In genomic region chr14:60304441-60305220, GRCm38 (mm10) we compare ENCODE assay signal across 23 mouse cellular contexts. TPM values are rescaled to one million over a fixed set of nuclear protein-coding genes. Genes with fewer than 3 reads are reported as not detected.
A peak's percentile ranks its signal among the peaks of the same experiment; 100 is the strongest.
DNase-seq lines count a peak whose midpoint lies in the region; ATAC-seq lines count a peak whose summit lies in the region.
"Had no signal": no experiment of that assay in that cellular context is flagged by ENCODE, and none has a peak within 500 bp of the region (broad histone marks: within the 10 kb centered on the region; RNA-seq: fewer than 3 reads in every experiment).

No protein-coding gene starts in this region.

- no peaks in the 10 kb centered on the region for H3K4me1 ChIP-seq in hindbrain, embryonic 14.5 days (replicated peaks; ENCODE audit: control insufficient read depth, insufficient read depth, low read length)
- 0 out of 2 replicates have a peak, but pooled peaks cover 4% of the 10 kb centered on the region for H3K4me1 ChIP-seq in hindbrain, embryonic 13.5 days (replicated peaks)
- peaks cover 11% of the 10 kb centered on the region for H3K4me1 ChIP-seq in midbrain, embryonic 14.5 days (ENCODE audit: control insufficient read depth, insufficient read depth, low read length)
- H3K4me1 ChIP-seq in midbrain, embryonic 15.5 days, result peaks cover 3% of the 10 kb centered on the region; the same call in 1 of the 2 replicates
- peaks cover 14% of the 10 kb centered on the region for H3K4me1 ChIP-seq in forebrain, embryonic 16.5 days (replicated peaks; ENCODE audit: control insufficient read depth, insufficient read depth, low read length)
- H3K4me1 ChIP-seq: hindbrain, embryonic 10.5 days had no signal

- no peaks in the 10 kb centered on the region for H3K9me3 ChIP-seq in hindbrain, embryonic 14.5 days (ENCODE audit: control insufficient read depth, low read length)
- H3K9me3 ChIP-seq in hindbrain, embryonic 13.5 days, result no peaks in the 10 kb centered on the region
- H3K9me3 ChIP-seq in midbrain, embryonic 14.5 days (ENCODE audit: control insufficient read depth, low read length), result no peaks in the 10 kb centered on the region
- no peaks in the 10 kb centered on the region for H3K9me3 ChIP-seq in midbrain, embryonic 15.5 days
- no peaks in the 10 kb centered on the region for H3K9me3 ChIP-seq in forebrain, embryonic 16.5 days (ENCODE audit: control insufficient read depth, low read length)
- H3K9me3 ChIP-seq: hindbrain, embryonic 10.5 days; midbrain, embryonic 12.5 days had no signal

- 93% methylated on average over 2 of the region's 2 CpGs for WGBS in hindbrain, embryonic 14.5 days
- WGBS in hindbrain, embryonic 13.5 days, result 94% methylated on average over 2 of the region's 2 CpGs
- WGBS in midbrain, embryonic 14.5 days, result 87% methylated on average over 2 of the region's 2 CpGs
- 98% methylated on average over 2 of the region's 2 CpGs for WGBS in midbrain, embryonic 15.5 days
- WGBS in forebrain, embryonic 16.5 days, result 97% methylated on average over 2 of the region's 2 CpGs

- H3K27me3 ChIP-seq in hindbrain, embryonic 14.5 days (ENCODE audit: control insufficient read depth, insufficient read depth, low read length), result no peaks in the 10 kb centered on the region
- no peaks in the 10 kb centered on the region for H3K27me3 ChIP-seq in hindbrain, embryonic 13.5 days
- H3K27me3 ChIP-seq in midbrain, embryonic 14.5 days (ENCODE audit: control insufficient read depth, insufficient read depth, low read length), result no peaks in the 10 kb centered on the region
- H3K27me3 ChIP-seq in midbrain, embryonic 15.5 days (replicated peaks), result no peaks in the 10 kb centered on the region
- no peaks in the 10 kb centered on the region for H3K27me3 ChIP-seq in forebrain, embryonic 16.5 days (replicated peaks; ENCODE audit: control insufficient read depth, insufficient read depth, low read length)
- H3K27me3 ChIP-seq: midbrain, embryonic 12.5 days had no signal

- no peak overlapping the region for H3K27ac ChIP-seq in hindbrain, embryonic 14.5 days
- H3K27ac ChIP-seq in hindbrain, embryonic 13.5 days, result no peak overlapping the region
- H3K27ac ChIP-seq in midbrain, embryonic 14.5 days (replicated peaks; ENCODE audit: low read depth, low read length), result no peak overlapping the region
- H3K27ac ChIP-seq in midbrain, embryonic 15.5 days, result no peak overlapping the region
- no peak overlapping the region for H3K27ac ChIP-seq in forebrain, embryonic 16.5 days (ENCODE audit: low read length)
- H3K27ac ChIP-seq: hindbrain, embryonic 10.5 days; midbrain, embryonic 12.5 days; stomach, postnatal 0 days had no signal

- H3K4me2 ChIP-seq in hindbrain, embryonic 14.5 days (replicated peaks), result no peak overlapping the region
- no peak overlapping the region for H3K4me2 ChIP-seq in hindbrain, embryonic 13.5 days
- no peak overlapping the region for H3K4me2 ChIP-seq in midbrain, embryonic 14.5 days (ENCODE audit: low read length)
- no peak overlapping the region for H3K4me2 ChIP-seq in midbrain, embryonic 15.5 days
- H3K4me2 ChIP-seq in forebrain, embryonic 16.5 days (ENCODE audit: low read length), result no peak overlapping the region
- H3K4me2 ChIP-seq: midbrain, embryonic 12.5 days had no signal

- ATAC-seq in hindbrain, embryonic 14.5 days (ENCODE audit: low FRiP score), result no peak; the same call in 1 of the 2 replicates
- no peak for ATAC-seq in hindbrain, embryonic 13.5 days (ENCODE audit: low FRiP score)
- ATAC-seq in midbrain, embryonic 14.5 days (ENCODE audit: low FRiP score, low TSS enrichment), result no peak
- ATAC-seq in midbrain, embryonic 15.5 days (replicated peaks), result no peak
- ATAC-seq in forebrain, embryonic 16.5 days, result peak; percentile 67
- no peak for ATAC-seq in megakaryocyte-erythroid progenitor cell, adult 5-6 weeks (replicated peaks; ENCODE audit: low FRiP score, low TSS enrichment, poor library complexity, severe bottlenecking)

- DNase-seq in hindbrain, embryonic 14.5 days (ENCODE audit: low spot score), result peak; percentile 27
- DNase-seq in midbrain, embryonic 14.5 days, result peak; percentile 3
- DNase-seq in lung, postnatal 25 days (ENCODE audit: low spot score), result peak; percentile 24
- no peak for DNase-seq in ovary, postnatal 36 days (ENCODE audit: low spot score)
- DNase-seq: adrenal gland, adult 2 months; cerebellum, adult 2 months; gastrocnemius, postnatal 36 days; kidney, adult 18-20 months; kidney, postnatal 36 days; liver; retina, postnatal 1 day; thymus, postnatal 14 days had no signal

- H3K9ac ChIP-seq in hindbrain, embryonic 14.5 days, result no peak overlapping the region
- no peak overlapping the region for H3K9ac ChIP-seq in hindbrain, embryonic 13.5 days
- H3K9ac ChIP-seq in midbrain, embryonic 14.5 days (replicated peaks; ENCODE audit: low read length), result no peak overlapping the region
- no peak overlapping the region for H3K9ac ChIP-seq in midbrain, embryonic 15.5 days
- H3K9ac ChIP-seq in forebrain, embryonic 16.5 days (replicated peaks; ENCODE audit: low read depth, low read length), result no peak overlapping the region
- H3K9ac ChIP-seq: midbrain, embryonic 12.5 days had no signal

- peaks cover 22% of the 10 kb centered on the region for H3K36me3 ChIP-seq in hindbrain, embryonic 14.5 days (replicated peaks; ENCODE audit: control insufficient read depth, insufficient read depth)
- peaks cover 23% of the 10 kb centered on the region for H3K36me3 ChIP-seq in hindbrain, embryonic 13.5 days
- peaks cover 19% of the 10 kb centered on the region for H3K36me3 ChIP-seq in midbrain, embryonic 14.5 days (ENCODE audit: control insufficient read depth, insufficient read depth, low read length)
- no peaks in the 10 kb centered on the region; the same call in 1 of the 2 replicates for H3K36me3 ChIP-seq in midbrain, embryonic 15.5 days (replicated peaks)
- H3K36me3 ChIP-seq in forebrain, embryonic 16.5 days (ENCODE audit: control insufficient read depth, insufficient read depth), result peaks cover 2% of the 10 kb centered on the region; the same call in 1 of the 2 replicates

- no peak overlapping the region for H3K4me3 ChIP-seq in hindbrain, embryonic 14.5 days (replicated peaks; ENCODE audit: low read length)
- H3K4me3 ChIP-seq in hindbrain, embryonic 13.5 days, result no peak overlapping the region
- no peak overlapping the region for H3K4me3 ChIP-seq in midbrain, embryonic 14.5 days (replicated peaks; ENCODE audit: low read depth, low read length)
- no peak overlapping the region for H3K4me3 ChIP-seq in midbrain, embryonic 15.5 days
- no peak overlapping the region for H3K4me3 ChIP-seq in forebrain, embryonic 16.5 days (replicated peaks; ENCODE audit: low read length)
- H3K4me3 ChIP-seq: hindbrain, embryonic 10.5 days; midbrain, embryonic 12.5 days had no signal

RNA-seq across cellular contexts. Expression of gene Mtmr6, which starts 39.6 kb away (rescaled TPM):
- polyA plus RNA-seq in hindbrain, embryonic 14.5 days (2014; fragmentation: Nextera tagmentation; extraction: Ambion mirVana), result 66.9 and 70.5 TPM in 2 replicates
- 62.9 and 63.7 TPM in 2 replicates for polyA plus RNA-seq in hindbrain, embryonic 13.5 days (2015; fragmentation: Nextera tagmentation; extraction: Ambion mirVana)
- polyA plus RNA-seq in midbrain, embryonic 14.5 days (2014; fragmentation: Nextera tagmentation; extraction: Ambion mirVana), result 38.9 and 68.7 TPM in 2 replicates
- 55.3 and 58.6 TPM in 2 replicates for polyA plus RNA-seq in midbrain, embryonic 15.5 days (2015; fragmentation: Nextera tagmentation; extraction: Ambion mirVana)
- polyA plus RNA-seq in forebrain, embryonic 16.5 days (2015; fragmentation: Nextera tagmentation; extraction: Ambion mirVana), result 73.2 and 81.6 TPM in 2 replicates
- total RNA-seq in megakaryocyte-erythroid progenitor cell, adult 5-6 weeks (2014; fragmentation: Nextera tagmentation), result 17.1 and 22.6 TPM in 2 replicates
- total RNA-seq in megakaryocyte-erythroid progenitor cell, adult 5-6 weeks (2017), result 43.1 and 45.5 TPM in 2 replicates

RNA-seq across cellular contexts. Expression of gene Gm49336, which starts 53.3 kb away (rescaled TPM):
- 71.0 and 77.8 TPM in 2 replicates for polyA plus RNA-seq in hindbrain, embryonic 14.5 days (2014; fragmentation: Nextera tagmentation; extraction: Ambion mirVana)
- 51.7 and 52.1 TPM in 2 replicates for polyA plus RNA-seq in hindbrain, embryonic 13.5 days (2015; fragmentation: Nextera tagmentation; extraction: Ambion mirVana)
- 55.1 and 76.9 TPM in 2 replicates for polyA plus RNA-seq in midbrain, embryonic 14.5 days (2014; fragmentation: Nextera tagmentation; extraction: Ambion mirVana)
- 48.3 and 51.1 TPM in 2 replicates for polyA plus RNA-seq in midbrain, embryonic 15.5 days (2015; fragmentation: Nextera tagmentation; extraction: Ambion mirVana)
- polyA plus RNA-seq in forebrain, embryonic 16.5 days (2015; fragmentation: Nextera tagmentation; extraction: Ambion mirVana), result 62.9 and 67.1 TPM in 2 replicates
- 76.3 and 83.0 TPM in 2 replicates for total RNA-seq in megakaryocyte-erythroid progenitor cell, adult 5-6 weeks (2014; fragmentation: Nextera tagmentation)
- total RNA-seq in megakaryocyte-erythroid progenitor cell, adult 5-6 weeks (2017), result 95.0 and 143 TPM in 2 replicates

RNA-seq across cellular contexts. Expression of gene Nupl1, which starts 53.4 kb away (rescaled TPM):
- 0.21 TPM in 1 of 2 replicates, not detected in the other for polyA plus RNA-seq in hindbrain, embryonic 14.5 days (2014; fragmentation: Nextera tagmentation; extraction: Ambion mirVana)
- 0.08 and 0.10 TPM in 2 replicates for polyA plus RNA-seq in hindbrain, embryonic 13.5 days (2015; fragmentation: Nextera tagmentation; extraction: Ambion mirVana)
- not detected in 2 replicates for polyA plus RNA-seq in midbrain, embryonic 14.5 days (2014; fragmentation: Nextera tagmentation; extraction: Ambion mirVana)
- polyA plus RNA-seq in midbrain, embryonic 15.5 days (2015; fragmentation: Nextera tagmentation; extraction: Ambion mirVana), result 0.09 and 0.12 TPM in 2 replicates
- 0.09 and 0.11 TPM in 2 replicates for polyA plus RNA-seq in forebrain, embryonic 16.5 days (2015; fragmentation: Nextera tagmentation; extraction: Ambion mirVana)
- not detected in 2 replicates for total RNA-seq in megakaryocyte-erythroid progenitor cell, adult 5-6 weeks (2014; fragmentation: Nextera tagmentation)
- total RNA-seq in megakaryocyte-erythroid progenitor cell, adult 5-6 weeks (2017), result 0.38 TPM in 1 of 2 replicates, not detected in the other
- total RNA-seq: adrenal gland, adult 2 months; gastrocnemius, postnatal 36 days had no signal
- polyA plus RNA-seq: adrenal gland, adult 2 months; C2C12; cerebellum, adult 2 months; embryonic facial prominence, embryonic 14.5 days; heart, embryonic 14.5 days; midbrain, embryonic 12.5 days; neural tube, embryonic 11.5 days had no signal
